25 mouse cellular contexts compared by ENCODE assay signal in genomic region chr2:17465517-17466174, GRCm38 (mm10).
"Had no signal": no experiment of that assay in that cellular context is flagged by ENCODE, and none has a peak within 500 bp of the region (broad histone marks: within the 10 kb centered on the region; RNA-seq: fewer than 3 reads in every experiment).

No protein-coding gene starts in this region.

- ATAC-seq: hindbrain, embryonic 16.5 days; inflammation-experienced regulatory T-cells, adult 6 months; intestine, embryonic 15.5 days; intestine, postnatal 0 days had no signal

- H3K4me1 ChIP-seq: hindbrain, embryonic 10.5 days; hindbrain, embryonic 12.5 days; intestine, embryonic 15.5 days had no signal

- H3K27me3 ChIP-seq: heart, embryonic 12.5 days; hindbrain, embryonic 12.5 days; intestine, embryonic 15.5 days; limb, embryonic 13.5 days had no signal

- DNase-seq: gastrocnemius, adult 2 months; gastrocnemius, postnatal 10 days; gastrocnemius, postnatal 25 days; heart, adult 18-20 months; heart, postnatal 10 days; heart, postnatal 4 days; kidney, adult 18-20 months; kidney, adult 8-10 months; kidney, postnatal 10 days; kidney, postnatal 25 days; kidney, postnatal 4 days; liver had no signal

- H3K4me2 ChIP-seq: heart, embryonic 12.5 days; hindbrain, embryonic 12.5 days; hindbrain, embryonic 14.5 days; intestine, embryonic 15.5 days; limb, embryonic 13.5 days; liver, embryonic 11.5 days had no signal

- H3K9ac ChIP-seq: heart, embryonic 12.5 days; hindbrain, embryonic 12.5 days; hindbrain, embryonic 14.5 days; intestine, embryonic 15.5 days; limb, embryonic 13.5 days had no signal

- H3K4me3 ChIP-seq: gastrocnemius, adult 2 months; heart, embryonic 10.5 days; heart, embryonic 12.5 days; hindbrain, embryonic 10.5 days; hindbrain, embryonic 12.5 days; intestine, embryonic 15.5 days; layer of hippocampus, adult 2 months; left cerebral cortex, adult 2 months; limb, embryonic 13.5 days had no signal

- H3K9me3 ChIP-seq: heart, embryonic 10.5 days; heart, embryonic 12.5 days; hindbrain, embryonic 10.5 days; hindbrain, embryonic 12.5 days; intestine, embryonic 15.5 days; limb, embryonic 13.5 days had no signal

- H3K27ac ChIP-seq: gastrocnemius, adult 2 months; heart, embryonic 10.5 days; hindbrain, embryonic 10.5 days; hindbrain, embryonic 12.5 days; hindbrain, embryonic 14.5 days; intestine, embryonic 15.5 days; layer of hippocampus, adult 2 months; left cerebral cortex, adult 2 months; limb, embryonic 13.5 days had no signal

- H3K36me3 ChIP-seq: heart, embryonic 10.5 days; heart, embryonic 12.5 days; hindbrain, embryonic 10.5 days; hindbrain, embryonic 12.5 days; intestine, embryonic 15.5 days; limb, embryonic 13.5 days had no signal
